Mouse (Mus musculus): ENCODE data around the gene Grb14. TPM values are rescaled to one million over a fixed set of nuclear protein-coding genes. Genes with fewer than 3 reads are reported as not detected.
A peak's percentile ranks its signal among the peaks of the same experiment; 100 is the strongest.

The Grb14 gene
- polyA plus RNA-seq, 1 experiment from 2014 or later, result 26.4 TPM

- peak; percentile 79 for ATAC-seq (ENCODE audit: low FRiP score, low TSS enrichment)
- peak overlapping the region; percentile 69 for H3K4me3 ChIP-seq (replicated peaks; ENCODE audit: low read depth, low read length)
Measured at GRCm38 (mm10) chr2:65022363-65023240, 2.2 kb downstream of the Grb14 start.

GRCm38 (mm10) chr2:65021691-65022362 is 3.0 kb downstream of the Grb14 start:
- DNase-seq (peak; percentile 57), ATAC-seq (ENCODE audit: low FRiP score, low TSS enrichment) (0 out of 2 replicates have a peak, but pooled peaks have one; percentile 5)
- H3K4me3 ChIP-seq (replicated peaks; ENCODE audit: low read depth, low read length), result peak overlapping the region; percentile 69
- no peaks in the 10 kb centered on the region for H3K27me3 ChIP-seq (ENCODE audit: control insufficient read depth, insufficient read depth, low read length)
- H3K4me2 ChIP-seq (ENCODE audit: low read length), result peak overlapping the region; percentile 97
- no peaks in the 10 kb centered on the region for H3K9me3 ChIP-seq (ENCODE audit: control insufficient read depth, low read length)
- 0 out of 2 replicates have a peak, but pooled peaks cover 6% of the 10 kb centered on the region for H3K4me1 ChIP-seq (ENCODE audit: control insufficient read depth, insufficient read depth, low read length)
- H3K9ac ChIP-seq (replicated peaks; ENCODE audit: low read length), result peak overlapping the region; percentile 76
- no peaks in the 10 kb centered on the region for H3K36me3 ChIP-seq (ENCODE audit: control insufficient read depth, insufficient read depth, low read length)
- WGBS, result 10% methylated on average over 15 of the region's 15 CpGs
- no peak overlapping the region for H3K27ac ChIP-seq (replicated peaks; ENCODE audit: low read depth, low read length)

More at GRCm38 (mm10) chr2:65022363-65023240, 2.2 kb downstream of the Grb14 start:
- under 1% methylated on average over 67 of the region's 71 CpGs for WGBS
- DNase-seq, result peak; percentile 73
- Histone ChIP-seq H3K4me2 (ENCODE audit: low read length) (peak overlapping the region; percentile 97), H3K36me3 (ENCODE audit: control insufficient read depth, insufficient read depth, low read length) (no peaks in the 10 kb centered on the region), H3K9me3 (ENCODE audit: control insufficient read depth, low read length) (no peaks in the 10 kb centered on the region), H3K4me1 (ENCODE audit: control insufficient read depth, insufficient read depth, low read length) (0 out of 2 replicates have a peak, but pooled peaks cover 6% of the 10 kb centered on the region), H3K9ac (replicated peaks; ENCODE audit: low read length) (peak overlapping the region; percentile 76), H3K27ac (replicated peaks; ENCODE audit: low read depth, low read length) (no peak overlapping the region; the same call in 1 of the 2 replicates), H3K27me3 (ENCODE audit: control insufficient read depth, insufficient read depth, low read length) (no peaks in the 10 kb centered on the region)

- no peaks in the 10 kb centered on the region for H3K36me3 ChIP-seq (ENCODE audit: control insufficient read depth, insufficient read depth, low read length)
- no peak for DNase-seq
Measured at GRCm38 (mm10) chr2:65017375-65017774, 7.4 kb downstream of the Grb14 start.

GRCm38 (mm10) chr2:65014552-65014951 is 10.2 kb downstream of the Grb14 start:
- Histone ChIP-seq H3K4me2 (ENCODE audit: low read length) (no peak overlapping the region), H3K27ac (replicated peaks; ENCODE audit: low read depth, low read length) (no peak overlapping the region), H3K27me3 (ENCODE audit: control insufficient read depth, insufficient read depth, low read length) (no peaks in the 10 kb centered on the region), H3K4me1 (ENCODE audit: control insufficient read depth, insufficient read depth, low read length) (no peaks in the 10 kb centered on the region), H3K4me3 (replicated peaks; ENCODE audit: low read depth, low read length) (no peak overlapping the region), H3K9ac (replicated peaks; ENCODE audit: low read length) (no peak overlapping the region), H3K36me3 (ENCODE audit: control insufficient read depth, insufficient read depth, low read length) (no peaks in the 10 kb centered on the region), H3K9me3 (ENCODE audit: control insufficient read depth, low read length) (no peaks in the 10 kb centered on the region)
- WGBS, result 91% methylated on average over 3 of the region's 3 CpGs
- no peak for ATAC-seq (ENCODE audit: low FRiP score, low TSS enrichment)
- DNase-seq, result no peak

More at GRCm38 (mm10) chr2:65017375-65017774, 7.4 kb downstream of the Grb14 start:
- Histone ChIP-seq H3K9me3 (ENCODE audit: control insufficient read depth, low read length) (no peaks in the 10 kb centered on the region), H3K27me3 (ENCODE audit: control insufficient read depth, insufficient read depth, low read length) (no peaks in the 10 kb centered on the region), H3K27ac (replicated peaks; ENCODE audit: low read depth, low read length) (no peak overlapping the region), H3K9ac (replicated peaks; ENCODE audit: low read length) (no peak overlapping the region), H3K4me1 (ENCODE audit: control insufficient read depth, insufficient read depth, low read length) (0 out of 2 replicates have a peak, but pooled peaks cover 6% of the 10 kb centered on the region), H3K4me2 (ENCODE audit: low read length) (no peak overlapping the region), H3K4me3 (replicated peaks; ENCODE audit: low read depth, low read length) (no peak overlapping the region)
- WGBS, result 93% methylated on average over 2 of the region's 2 CpGs
- no peak for ATAC-seq (ENCODE audit: low FRiP score, low TSS enrichment)

GRCm38 (mm10) chr2:65010105-65010504 is 14.7 kb downstream of the Grb14 start:
- H3K27me3 ChIP-seq (ENCODE audit: control insufficient read depth, insufficient read depth, low read length), result no peaks in the 10 kb centered on the region
- no peak overlapping the region for H3K27ac ChIP-seq (replicated peaks; ENCODE audit: low read depth, low read length)
- DNase-seq, result no peak
- no peaks in the 10 kb centered on the region for H3K4me1 ChIP-seq (ENCODE audit: control insufficient read depth, insufficient read depth, low read length)
- H3K4me2 ChIP-seq (ENCODE audit: low read length), result no peak overlapping the region
- no peaks in the 10 kb centered on the region for H3K36me3 ChIP-seq (ENCODE audit: control insufficient read depth, insufficient read depth, low read length)
- no peak for ATAC-seq (ENCODE audit: low FRiP score, low TSS enrichment)
- no peaks in the 10 kb centered on the region for H3K9me3 ChIP-seq (ENCODE audit: control insufficient read depth, low read length)
- 91% methylated on average over 3 of the region's 3 CpGs for WGBS
- no peak overlapping the region for H3K4me3 ChIP-seq (replicated peaks; ENCODE audit: low read depth, low read length)
- H3K9ac ChIP-seq (replicated peaks; ENCODE audit: low read length), result no peak overlapping the region

- H3K36me3 ChIP-seq (ENCODE audit: control insufficient read depth, insufficient read depth, low read length), result no peaks in the 10 kb centered on the region
- H3K4me3 ChIP-seq (replicated peaks; ENCODE audit: low read depth, low read length), result no peak overlapping the region
- DNase-seq, result no peak
- ATAC-seq (ENCODE audit: low FRiP score, low TSS enrichment), result no peak
- WGBS, result 77% methylated on average over 2 of the region's 2 CpGs
- no peak overlapping the region for H3K4me2 ChIP-seq (ENCODE audit: low read length)
- no peak overlapping the region for H3K9ac ChIP-seq (replicated peaks; ENCODE audit: low read length)
- H3K9me3 ChIP-seq (ENCODE audit: control insufficient read depth, low read length), result no peaks in the 10 kb centered on the region
- H3K27ac ChIP-seq (replicated peaks; ENCODE audit: low read depth, low read length), result no peak overlapping the region
- no peaks in the 10 kb centered on the region for H3K4me1 ChIP-seq (ENCODE audit: control insufficient read depth, insufficient read depth, low read length)
- no peaks in the 10 kb centered on the region for H3K27me3 ChIP-seq (ENCODE audit: control insufficient read depth, insufficient read depth, low read length)
Measured at GRCm38 (mm10) chr2:65007396-65007795, 17.4 kb downstream of the Grb14 start.

- H3K4me3 ChIP-seq (replicated peaks; ENCODE audit: low read depth, low read length), result no peak overlapping the region
- no peaks in the 10 kb centered on the region for H3K27me3 ChIP-seq (ENCODE audit: control insufficient read depth, insufficient read depth, low read length)
- no peaks in the 10 kb centered on the region for H3K36me3 ChIP-seq (ENCODE audit: control insufficient read depth, insufficient read depth, low read length)
- DNase-seq (no peak), ATAC-seq (ENCODE audit: low FRiP score, low TSS enrichment) (no peak)
- no peak overlapping the region for H3K27ac ChIP-seq (replicated peaks; ENCODE audit: low read depth, low read length)
- no peak overlapping the region for H3K4me2 ChIP-seq (ENCODE audit: low read length)
- H3K9ac ChIP-seq (replicated peaks; ENCODE audit: low read length), result no peak overlapping the region
- H3K4me1 ChIP-seq (ENCODE audit: control insufficient read depth, insufficient read depth, low read length), result no peaks in the 10 kb centered on the region
- no peaks in the 10 kb centered on the region for H3K9me3 ChIP-seq (ENCODE audit: control insufficient read depth, low read length)
Measured at GRCm38 (mm10) chr2:65005044-65005443, 19.7 kb downstream of the Grb14 start.

- Histone ChIP-seq H3K27ac (replicated peaks; ENCODE audit: low read depth, low read length) (no peak overlapping the region), H3K27me3 (ENCODE audit: control insufficient read depth, insufficient read depth, low read length) (no peaks in the 10 kb centered on the region), H3K4me1 (ENCODE audit: control insufficient read depth, insufficient read depth, low read length) (no peaks in the 10 kb centered on the region), H3K36me3 (ENCODE audit: control insufficient read depth, insufficient read depth, low read length) (no peaks in the 10 kb centered on the region), H3K9me3 (ENCODE audit: control insufficient read depth, low read length) (no peaks in the 10 kb centered on the region), H3K9ac (replicated peaks; ENCODE audit: low read length) (no peak overlapping the region), H3K4me2 (ENCODE audit: low read length) (no peak overlapping the region), H3K4me3 (replicated peaks; ENCODE audit: low read depth, low read length) (no peak overlapping the region)
- ATAC-seq (ENCODE audit: low FRiP score, low TSS enrichment), result no peak
- WGBS, result 45% methylated on average over 2 of the region's 2 CpGs
- peak; percentile 29 for DNase-seq
Measured at GRCm38 (mm10) chr2:65003433-65003832, 21.4 kb downstream of the Grb14 start.
